Mouse (Mus musculus) liver, embryonic 14.5 days (tissue): ENCODE measurements around the gene Epop. TPM values are rescaled to one million over a fixed set of nuclear protein-coding genes. Genes with fewer than 3 reads are reported as not detected.
"Not testable (repeated sequence)": the region's sequence is repeated elsewhere in the genome, so short reads cannot be mapped to it uniquely, and the experiment has no call there.

Source experiments
- ATAC-seq: fragments of 200-750 bp; cut with Nextera tagmentation; 2 replicates; pipeline ENCODE4 v1.8.0; 2017; ENCODE audit warnings: moderate number of reproducible peaks, mild to moderate bottlenecking, moderate library complexity; ENCODE audit not compliant: insufficient read depth
- DNase-seq, 3 experiments: peaks; one replicate each; pipeline ENCODE4 v3.0.0-alpha.2; 2012 to 2013; ENCODE audit warnings: low read depth in 3 of 3, low spot score in 3 of 3
- H3K27ac ChIP-seq: fragments of 300-500 bp; sonication (generic); 2 replicates; pipeline ENCODE4 v1.5.1; 2014; ENCODE audit warnings: moderate library complexity, mild to moderate bottlenecking, control low read depth, inconsistent platforms
- H3K27me3 ChIP-seq: fragments of 300-500 bp; sonication (generic); 2 replicates; pipeline ENCODE4 v1.6.1; 2014; ENCODE audit warnings: mild to moderate bottlenecking, low read length, moderate library complexity; ENCODE audit not compliant: control insufficient read depth, insufficient read depth
- H3K36me3 ChIP-seq: fragments of 300-500 bp; sonication (generic); replicated peaks from 2 replicates; pipeline ENCODE4 v1.6.1; 2014; ENCODE audit warnings: low read depth; ENCODE audit not compliant: control insufficient read depth, insufficient read depth
- H3K4me1 ChIP-seq, 2 experiments: fragments of 200-500 bp in 1 of 2; fragments of 300-500 bp in 1 of 2; sonication (generic) in 1 of 2; replicated peaks; 2 replicates each; pipeline ENCODE4 v1.6.1; 2012 to 2014; ENCODE audit warnings: antibody characterized with exemption in 1 of 2, inconsistent platforms in 1 of 2, low read length in 1 of 2; ENCODE audit not compliant: control insufficient read depth in 2 of 2, insufficient read depth in 2 of 2
- H3K4me2 ChIP-seq: fragments of 300-500 bp; sonication (generic); 2 replicates; pipeline ENCODE4 v1.6.1; 2014; ENCODE audit warnings: low read depth, mild to moderate bottlenecking, control low read depth, moderate library complexity
- H3K4me3 ChIP-seq, 2 experiments: fragments of 200-500 bp in 1 of 2; fragments of 300-500 bp in 1 of 2; sonication (generic) in 1 of 2; 2 replicates each; pipeline ENCODE4 v1.5.1; 2012 to 2014; ENCODE audit warnings: low read depth in 2 of 2, low read length in 2 of 2, mild to moderate bottlenecking in 2 of 2, control low read depth in 1 of 2, inconsistent platforms in 1 of 2, moderate library complexity in 1 of 2; ENCODE audit not compliant: insufficient read depth in 1 of 2
- H3K9ac ChIP-seq: fragments of 300-500 bp; sonication (generic); replicated peaks from 2 replicates; pipeline ENCODE4 v1.6.1; 2014; ENCODE audit warnings: mild to moderate bottlenecking, control low read depth, moderate library complexity
- H3K9me3 ChIP-seq: fragments of 300-500 bp; sonication (generic); 2 replicates; pipeline ENCODE4 v1.6.1; 2016; ENCODE audit warnings: low read length, mixed read lengths; ENCODE audit not compliant: control insufficient read depth
- CTCF ChIP-seq: IDR thresholded peaks from 2 replicates; pipeline ENCODE4 v1.5.1; 2016; ENCODE audit warnings: antibody characterized with exemption, low read depth, control low read depth
- EP300 ChIP-seq: IDR thresholded peaks from 2 replicates; pipeline ENCODE4 v1.6.1; 2016; ENCODE audit warnings: antibody characterized with exemption, low read depth
- WGBS: fragments of 180-500 bp; shearing (Covaris S2); extraction: QIAGEN DNeasy Blood & Tissue Kit; methylation state at CpG from one replicate; pipeline ENCODE4 v1.1.7; 2014; ENCODE audit not compliant: insufficient replicate concordance; 5-methylcytosine and 5-hydroxymethylcytosine counted together
- polyA plus RNA-seq, 2 experiments: library from polyadenylated mRNA; depleted of rRNA in 1 of 2; stranded (reverse) in 1 of 2; unstranded in 1 of 2; fragments of >200 nt; fragmentation: Nextera tagmentation in 1 of 2; extraction: Ambion mirVana in 1 of 2; gene quantifications; 2 replicates each; pipeline versions ENCODE4 v1.2.1 to v1.2.3; 2012 to 2014

Epop gene
- polyA plus RNA-seq, 2 experiments = 0.38 to 0.66 TPM

GRCm38 (mm10) chr11:97641668-97642067 is 12.2 kb upstream of the Epop start:
- H3K4me2 ChIP-seq = no peak overlapping the region
- no peaks in the 10 kb centered on the region for H3K4me1 ChIP-seq
- no peak overlapping the region for H3K27ac ChIP-seq
- TF ChIP-seq EP300 = no peak
- no peak for TF ChIP-seq CTCF
- WGBS = 8% methylated on average over 8 of the region's 8 CpGs
- H3K4me3 ChIP-seq = no peak overlapping the region
- H3K36me3 ChIP-seq = no peaks in the 10 kb centered on the region
- H3K27me3 ChIP-seq = no peaks in the 10 kb centered on the region
- no peak overlapping the region for H3K9ac ChIP-seq
- H3K9me3 ChIP-seq = no peaks in the 10 kb centered on the region
- DNase-seq (no peak), ATAC-seq (no peak)

DNA sequence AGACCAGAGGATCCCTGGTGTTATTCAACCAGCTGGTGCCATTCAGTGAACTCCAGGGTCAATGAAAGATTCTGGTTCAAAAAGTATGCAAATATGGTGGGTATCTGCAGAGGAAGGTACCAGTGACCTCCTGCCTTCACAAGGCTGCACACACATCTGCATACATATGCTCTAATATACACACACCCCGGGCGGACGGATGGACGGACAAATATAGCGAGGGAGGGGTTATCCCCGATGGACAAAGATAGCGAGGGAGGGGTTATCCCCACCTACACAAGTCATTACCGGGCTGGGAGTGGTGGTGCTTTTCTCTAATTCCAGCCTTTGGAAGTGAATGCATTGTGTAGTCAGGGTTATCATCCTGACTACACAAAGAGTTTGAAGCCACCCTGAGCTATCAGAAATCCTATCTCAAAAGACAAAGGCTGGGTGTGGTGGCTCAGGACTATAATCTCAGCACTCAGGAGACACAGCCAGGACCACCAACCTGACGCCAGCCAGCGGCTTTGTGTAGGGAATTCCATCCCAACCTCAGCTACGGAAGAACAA is 6.0 kb upstream of the Epop start:
- no peak overlapping the region for H3K4me3 ChIP-seq
- H3K27me3 ChIP-seq = peaks cover 13% of the 10 kb centered on the region
- TF ChIP-seq EP300 (no peak), CTCF (no peak)
- H3K9me3 ChIP-seq = no peaks in the 10 kb centered on the region
- ATAC-seq (no peak), DNase-seq (no peak)
- no peak overlapping the region for H3K27ac ChIP-seq
- no peak overlapping the region for H3K9ac ChIP-seq
- H3K4me2 ChIP-seq = no peak overlapping the region
- 51% methylated on average over 11 of the region's 11 CpGs for WGBS
- no peaks in the 10 kb centered on the region for H3K4me1 ChIP-seq
- H3K36me3 ChIP-seq = no peaks in the 10 kb centered on the region

DNA sequence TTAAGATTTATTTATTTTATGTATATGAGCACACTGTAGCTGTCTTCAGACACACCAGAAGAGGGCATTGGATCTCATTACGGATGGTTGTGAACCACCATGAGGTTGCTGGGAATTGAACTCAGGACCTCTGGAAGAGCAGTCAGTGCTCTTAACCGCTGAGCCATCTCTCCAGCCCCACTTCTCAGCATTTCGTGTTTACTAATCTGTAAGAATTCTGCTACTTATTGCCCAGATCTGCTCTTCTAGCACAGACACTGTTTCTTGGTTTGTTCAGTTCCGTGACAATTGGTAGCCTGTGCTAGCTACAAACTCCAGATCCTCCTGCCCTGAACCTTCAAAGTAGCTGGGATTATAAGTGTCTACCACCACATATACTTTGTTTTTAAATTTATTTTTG is 2.9 kb upstream of the Epop start:
- not testable (repeated sequence) for H3K4me1 ChIP-seq, ATAC-seq, H3K9ac ChIP-seq, H3K9me3 ChIP-seq, H3K4me2 ChIP-seq, H3K27ac ChIP-seq, H3K4me3 ChIP-seq, H3K36me3 ChIP-seq, DNase-seq
- peaks cover 44% of the 10 kb centered on the region for H3K27me3 ChIP-seq
- WGBS = 66% methylated on average over 4 of the region's 4 CpGs

DNA sequence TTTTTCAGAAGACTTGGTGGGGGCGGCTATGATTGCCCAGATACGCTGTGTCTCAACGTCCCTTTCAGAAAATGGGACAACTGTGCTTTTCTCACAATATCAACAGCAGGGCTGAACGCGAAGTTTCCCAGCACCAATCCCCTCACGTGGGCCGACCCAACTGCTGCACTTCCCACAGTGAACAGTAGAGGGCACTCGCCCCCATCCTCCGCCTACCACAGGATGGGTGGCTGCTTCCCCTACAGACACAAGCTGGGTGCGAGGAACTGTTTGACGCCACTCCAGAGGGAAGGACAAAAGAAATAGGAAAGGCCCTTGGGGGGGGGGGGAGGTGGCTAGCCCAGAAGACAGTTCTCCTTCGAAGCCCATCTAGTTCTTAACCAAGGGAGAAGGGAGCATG is 2.4 kb upstream of the Epop start:
- 5% methylated on average over 12 of the region's 12 CpGs for WGBS
- no peak for TF ChIP-seq EP300
- peak; percentile 97 for TF ChIP-seq CTCF
- H3K36me3 ChIP-seq = no peaks in the 10 kb centered on the region
- H3K4me2 ChIP-seq = no peak overlapping the region
- H3K9me3 ChIP-seq = no peaks in the 10 kb centered on the region
- no peak for ATAC-seq
- no peaks in the 10 kb centered on the region for H3K4me1 ChIP-seq
- no peak overlapping the region for H3K9ac ChIP-seq
- H3K4me3 ChIP-seq = no peak overlapping the region
- DNase-seq = peak in 1 of 3 experiments; percentile 42
- H3K27me3 ChIP-seq = peaks cover 49% of the 10 kb centered on the region
- no peak overlapping the region for H3K27ac ChIP-seq

DNA sequence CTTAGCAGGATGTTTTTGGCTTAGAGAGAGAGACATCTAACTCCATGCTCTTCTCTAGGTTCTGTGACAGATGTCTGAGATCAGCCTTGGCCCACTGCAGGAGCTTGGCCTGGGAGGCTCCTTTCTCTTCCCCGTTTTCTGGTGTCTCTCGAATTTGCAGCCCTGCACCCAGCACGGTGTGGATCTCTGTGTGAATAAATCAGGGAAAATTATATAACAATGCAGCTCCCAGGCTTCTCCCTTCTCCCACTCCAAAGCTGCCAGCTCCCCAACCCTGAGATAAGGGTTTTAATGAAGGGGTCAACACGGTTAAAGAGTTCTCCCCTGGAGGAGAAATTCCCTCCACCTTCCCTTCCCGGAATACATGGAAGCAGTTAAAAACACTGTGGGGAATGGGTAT is 2.0 kb upstream of the Epop start:
- 20% methylated on average over 5 of the region's 5 CpGs for WGBS
- Histone ChIP-seq H3K4me1 (no peaks in the 10 kb centered on the region), H3K27ac (no peak overlapping the region), H3K9me3 (no peaks in the 10 kb centered on the region), H3K4me3 (no peak overlapping the region), H3K9ac (no peak overlapping the region), H3K4me2 (no peak overlapping the region), H3K36me3 (no peaks in the 10 kb centered on the region), H3K27me3 (peaks cover 54% of the 10 kb centered on the region)
- DNase-seq (no peak), ATAC-seq (no peak)
- TF ChIP-seq EP300 = no peak
- TF ChIP-seq CTCF = no peak
